Mouse (Mus musculus): ENCODE measurements at regions not wholly inside any gene's neighbourhood (a gene's known extent, or its start where the extent isn't known, plus 50 kb on each side); places are given as distances from the start of the nearest gene placed in this dataset.
"Not testable (repeated sequence)": the region's sequence is repeated elsewhere in the genome, so short reads cannot be mapped to it uniquely, and the experiment has no call there.

- DNase-seq (ENCODE audit: low spot score), result peak; percentile 40
Measured at GRCm38 (mm10) chr14:33691690-33692089, 102.7 kb downstream of the Ptpn20 start.

- DNase-seq (ENCODE audit: low spot score), result no peak
Measured at GRCm38 (mm10) chr14:33694224-33694623, 105.2 kb downstream of the Ptpn20 start.

- DNase-seq (ENCODE audit: low spot score), result peak; percentile 76
Measured at GRCm38 (mm10) chr14:33695362-33695982, 106.5 kb downstream of the Ptpn20 start.

- DNase-seq (ENCODE audit: low spot score), result no peak
Measured at GRCm38 (mm10) chr14:33696817-33697216, 107.8 kb downstream of the Ptpn20 start.

GRCm38 (mm10) chr14:33699777-33700438, 110.9 kb downstream of the Ptpn20 start:
- no peak for DNase-seq (ENCODE audit: low spot score)

GRCm38 (mm10) chr14:33707661-33708297, 118.8 kb downstream of the Ptpn20 start:
- DNase-seq (ENCODE audit: low spot score), result no peak

- no peak for DNase-seq (ENCODE audit: low spot score)
Measured at GRCm38 (mm10) chr14:33708298-33708665, 119.3 kb downstream of the Ptpn20 start.

GRCm38 (mm10) chr14:33712458-33712857, 123.5 kb downstream of the Ptpn20 start:
- no peak for DNase-seq (ENCODE audit: low spot score)

GRCm38 (mm10) chr14:33719651-33720050, 130.6 kb downstream of the Ptpn20 start:
- no peak for DNase-seq (ENCODE audit: low spot score)

- not testable (repeated sequence) for DNase-seq (ENCODE audit: low spot score)
Measured at GRCm38 (mm10) chr14:33722379-33723145, 133.6 kb downstream of the Ptpn20 start.

GRCm38 (mm10) chr14:33726500-33726899, 137.5 kb downstream of the Ptpn20 start:
- no peak for DNase-seq (ENCODE audit: low spot score)

GRCm38 (mm10) chr14:33729115-33729884, 140.3 kb downstream of the Ptpn20 start:
- DNase-seq (ENCODE audit: low spot score), result no peak

GRCm38 (mm10) chr14:33732698-33733097, 143.7 kb downstream of the Ptpn20 start:
- no peak for DNase-seq (ENCODE audit: low spot score)

- peak; percentile 47 for DNase-seq (ENCODE audit: low spot score)
Measured at GRCm38 (mm10) chr14:33734446-33735043, 145.5 kb downstream of the Ptpn20 start.

- DNase-seq (ENCODE audit: low spot score), result peak; percentile 28
Measured at GRCm38 (mm10) chr14:33735653-33736052, 146.6 kb downstream of the Ptpn20 start.

- DNase-seq (ENCODE audit: low spot score), result peak; percentile 19
Measured at GRCm38 (mm10) chr14:33746181-33746580, 157.2 kb downstream of the Ptpn20 start.

- DNase-seq (ENCODE audit: low spot score), result no peak
Measured at GRCm38 (mm10) chr14:33759656-33760055, 163.7 kb upstream of the Gdf10 start.

- DNase-seq (ENCODE audit: low spot score), result no peak
Measured at GRCm38 (mm10) chr14:33763641-33764046, 159.7 kb upstream of the Gdf10 start.

GRCm38 (mm10) chr14:33765767-33766166, 157.6 kb upstream of the Gdf10 start:
- DNase-seq (ENCODE audit: low spot score), result no peak

- no peak for DNase-seq (ENCODE audit: low spot score)
Measured at GRCm38 (mm10) chr14:33772374-33772773, 151.0 kb upstream of the Gdf10 start.

- no peak for DNase-seq (ENCODE audit: low spot score)
Measured at GRCm38 (mm10) chr14:33789556-33789955, 133.8 kb upstream of the Gdf10 start.
